Mouse (Mus musculus): ENCODE measurements around the gene Snrpb. TPM values are rescaled to one million over a fixed set of nuclear protein-coding genes. Genes with fewer than 3 reads are reported as not detected.

Snrpb gene
- polyA plus RNA-seq (2015; fragmentation: Nextera tagmentation; extraction: Ambion mirVana): 386 and 388 TPM in 2 replicates

- under 1% methylated on average over 81 of the region's 81 CpGs for WGBS (ENCODE audit: insufficient replicate concordance)
- Histone ChIP-seq H3K4me1 (replicated peaks) (peaks cover 32% of the 10 kb centered on the region), H3K27me3 (no peaks in the 10 kb centered on the region), H3K27ac (peak within 1 kb of the TSS; percentile 88), H3K36me3 (peaks cover 35% of the 10 kb centered on the region), H3K4me3 (replicated peaks) (peak within 1 kb of the TSS; percentile 99), H3K9me3 (replicated peaks) (no peaks in the 10 kb centered on the region), H3K4me2 (peak within 1 kb of the TSS; percentile 91), H3K9ac (peak within 1 kb of the TSS; percentile 99)
- ATAC-seq (ENCODE audit: low read depth): peak; percentile 88
- peak; percentile 82 for DNase-seq
These were observed at the start of gene Snrpb for GRCm38 (mm10) chr2:130178706-130179506. Snrpb (minus strand) TSS chr2:130179403.

GRCm38 (mm10) chr2:130211581-130211980, 32.4 kb upstream of the Snrpb start:
- Histone ChIP-seq H3K36me3 (no peaks in the 10 kb centered on the region), H3K9me3 (replicated peaks) (no peaks in the 10 kb centered on the region), H3K4me3 (replicated peaks) (no peak overlapping the region), H3K4me2 (no peak overlapping the region), H3K27ac (no peak overlapping the region), H3K9ac (no peak overlapping the region), H3K4me1 (replicated peaks) (no peaks in the 10 kb centered on the region), H3K27me3 (no peaks in the 10 kb centered on the region)
- DNase-seq: no peak
- WGBS (ENCODE audit: insufficient replicate concordance): 71% methylated on average over 2 of the region's 2 CpGs
- no peak for ATAC-seq (ENCODE audit: low read depth)

- DNase-seq (no peak), ATAC-seq (ENCODE audit: low read depth) (no peak)
- WGBS (ENCODE audit: insufficient replicate concordance): 71% methylated on average over 3 of the region's 3 CpGs
- Histone ChIP-seq H3K4me1 (replicated peaks) (no peaks in the 10 kb centered on the region), H3K4me3 (replicated peaks) (no peak overlapping the region), H3K9me3 (replicated peaks) (no peaks in the 10 kb centered on the region), H3K9ac (no peak overlapping the region), H3K4me2 (no peak overlapping the region), H3K27me3 (no peaks in the 10 kb centered on the region), H3K27ac (no peak overlapping the region), H3K36me3 (no peaks in the 10 kb centered on the region)
These were observed 30.4 kb upstream of the Snrpb start for GRCm38 (mm10) chr2:130209636-130210035.

- Histone ChIP-seq H3K4me3 (replicated peaks) (no peak overlapping the region), H3K9ac (no peak overlapping the region), H3K27ac (no peak overlapping the region), H3K36me3 (no peaks in the 10 kb centered on the region), H3K9me3 (replicated peaks) (no peaks in the 10 kb centered on the region), H3K4me2 (no peak overlapping the region), H3K27me3 (no peaks in the 10 kb centered on the region), H3K4me1 (replicated peaks) (no peaks in the 10 kb centered on the region)
- DNase-seq (no peak), ATAC-seq (ENCODE audit: low read depth) (no peak)
- WGBS (ENCODE audit: insufficient replicate concordance): 66% methylated on average over 3 of the region's 3 CpGs
These were observed 28.8 kb upstream of the Snrpb start for GRCm38 (mm10) chr2:130207996-130208395.

GRCm38 (mm10) chr2:130207376-130207775, 28.2 kb upstream of the Snrpb start:
- no peaks in the 10 kb centered on the region for H3K9me3 ChIP-seq (replicated peaks)
- no peak for DNase-seq
- no peaks in the 10 kb centered on the region for H3K4me1 ChIP-seq (replicated peaks)
- no peak overlapping the region for H3K9ac ChIP-seq
- 44% methylated on average over 2 of the region's 2 CpGs for WGBS (ENCODE audit: insufficient replicate concordance)
- H3K4me2 ChIP-seq: no peak overlapping the region
- H3K36me3 ChIP-seq: no peaks in the 10 kb centered on the region
- no peak overlapping the region for H3K4me3 ChIP-seq (replicated peaks)
- H3K27me3 ChIP-seq: no peaks in the 10 kb centered on the region
- no peak overlapping the region for H3K27ac ChIP-seq
- no peak for ATAC-seq (ENCODE audit: low read depth)

GRCm38 (mm10) chr2:130200961-130201360, 21.8 kb upstream of the Snrpb start:
- Histone ChIP-seq H3K4me2 (no peak overlapping the region), H3K4me1 (replicated peaks) (no peaks in the 10 kb centered on the region), H3K9ac (no peak overlapping the region), H3K4me3 (replicated peaks) (no peak overlapping the region), H3K27ac (no peak overlapping the region), H3K27me3 (no peaks in the 10 kb centered on the region), H3K36me3 (no peaks in the 10 kb centered on the region), H3K9me3 (replicated peaks) (no peaks in the 10 kb centered on the region)
- 60% methylated on average over 5 of the region's 5 CpGs for WGBS (ENCODE audit: insufficient replicate concordance)
- no peak for DNase-seq
- no peak for ATAC-seq (ENCODE audit: low read depth)

GRCm38 (mm10) chr2:130194894-130195293, 15.7 kb upstream of the Snrpb start, which contains the start of gene Tmc2:
Tmc2 (plus strand) TSS chr2:130195194.
- Histone ChIP-seq H3K4me3 (replicated peaks) (no peak within 1 kb of the TSS), H3K9ac (no peak within 1 kb of the TSS), H3K9me3 (replicated peaks) (no peaks in the 10 kb centered on the region), H3K4me2 (no peak within 1 kb of the TSS), H3K27ac (no peak within 1 kb of the TSS), H3K4me1 (replicated peaks) (no peaks in the 10 kb centered on the region), H3K27me3 (no peaks in the 10 kb centered on the region), H3K36me3 (no peaks in the 10 kb centered on the region)
- 76% methylated on average over 16 of the region's 16 CpGs for WGBS (ENCODE audit: insufficient replicate concordance)
- no peak for ATAC-seq (ENCODE audit: low read depth)
- DNase-seq: no peak

- Histone ChIP-seq H3K36me3 (no peaks in the 10 kb centered on the region), H3K27me3 (no peaks in the 10 kb centered on the region), H3K4me3 (replicated peaks) (no peak overlapping the region), H3K9ac (no peak overlapping the region), H3K9me3 (replicated peaks) (no peaks in the 10 kb centered on the region), H3K4me2 (no peak overlapping the region), H3K4me1 (replicated peaks) (no peaks in the 10 kb centered on the region), H3K27ac (no peak overlapping the region)
- no peak for ATAC-seq (ENCODE audit: low read depth)
- DNase-seq: no peak
- WGBS (ENCODE audit: insufficient replicate concordance): 76% methylated on average over 12 of the region's 12 CpGs
These were observed 9.2 kb upstream of the Snrpb start for GRCm38 (mm10) chr2:130188391-130188790.

- ATAC-seq (ENCODE audit: low read depth): peak; percentile 71
- Histone ChIP-seq H3K9ac (peak overlapping the region; percentile 99), H3K4me3 (replicated peaks) (peak overlapping the region; percentile 99), H3K27ac (peak overlapping the region; percentile 69), H3K27me3 (no peaks in the 10 kb centered on the region), H3K4me1 (replicated peaks) (peaks cover 32% of the 10 kb centered on the region), H3K4me2 (peak overlapping the region; percentile 91), H3K9me3 (replicated peaks) (no peaks in the 10 kb centered on the region), H3K36me3 (peaks cover 28% of the 10 kb centered on the region)
- WGBS (ENCODE audit: insufficient replicate concordance): 2% methylated on average over 15 of the region's 15 CpGs
- DNase-seq: no peak
These were observed 360 bp upstream of the Snrpb start for GRCm38 (mm10) chr2:130179507-130180019.

- no peaks in the 10 kb centered on the region for H3K27me3 ChIP-seq
- H3K9me3 ChIP-seq (replicated peaks): no peaks in the 10 kb centered on the region
- ATAC-seq (ENCODE audit: low read depth): peak; percentile 12; the same call in 1 of the 2 replicates
- H3K27ac ChIP-seq: peak overlapping the region; percentile 88
- under 1% methylated on average over 11 of the region's 11 CpGs for WGBS (ENCODE audit: insufficient replicate concordance)
- H3K4me3 ChIP-seq (replicated peaks): peak overlapping the region; percentile 99
- peak overlapping the region; percentile 91 for H3K4me2 ChIP-seq
- DNase-seq: no peak
- peaks cover 32% of the 10 kb centered on the region for H3K4me1 ChIP-seq (replicated peaks)
- H3K9ac ChIP-seq: peak overlapping the region; percentile 99
- H3K36me3 ChIP-seq: peaks cover 40% of the 10 kb centered on the region
These were observed 860 bp downstream of the Snrpb start for GRCm38 (mm10) chr2:130178381-130178705.

GRCm38 (mm10) chr2:130176820-130177219, 2.4 kb downstream of the Snrpb start:
- Histone ChIP-seq H3K9ac (peak overlapping the region; percentile 99), H3K9me3 (replicated peaks) (no peaks in the 10 kb centered on the region), H3K36me3 (peaks cover 56% of the 10 kb centered on the region), H3K4me2 (peak overlapping the region; percentile 91), H3K27me3 (no peaks in the 10 kb centered on the region), H3K4me3 (replicated peaks) (peak overlapping the region; percentile 99), H3K27ac (no peak overlapping the region), H3K4me1 (replicated peaks) (peaks cover 39% of the 10 kb centered on the region)
- DNase-seq (no peak), ATAC-seq (ENCODE audit: low read depth) (no peak)
- 53% methylated on average over 8 of the region's 8 CpGs for WGBS (ENCODE audit: insufficient replicate concordance)

- 84% methylated on average over 2 of the region's 2 CpGs for WGBS (ENCODE audit: insufficient replicate concordance)
- Histone ChIP-seq H3K4me1 (replicated peaks) (peaks cover 17% of the 10 kb centered on the region), H3K36me3 (peaks cover 94% of the 10 kb centered on the region), H3K9ac (no peak overlapping the region), H3K4me3 (replicated peaks) (no peak overlapping the region), H3K9me3 (replicated peaks) (no peaks in the 10 kb centered on the region), H3K27ac (no peak overlapping the region), H3K27me3 (no peaks in the 10 kb centered on the region), H3K4me2 (no peak overlapping the region)
- ATAC-seq (ENCODE audit: low read depth) (no peak), DNase-seq (no peak)
These were observed 7.5 kb downstream of the Snrpb start for GRCm38 (mm10) chr2:130171674-130172073.

All from liver, embryonic 13.5 days (tissue).